Mouse (Mus musculus) limb, embryonic 14.5 days (tissue): ENCODE results near the gene Il31. TPM values are rescaled to one million over a fixed set of nuclear protein-coding genes. Genes with fewer than 3 reads are reported as not detected.

ENCODE experiments used
- ATAC-seq: fragments of 200-750 bp; cut with Nextera tagmentation; 2 replicates; pipeline ENCODE4 v1.8.0; 2017; ENCODE audit warnings: low read depth, moderate number of reproducible peaks, moderate TSS enrichment; ENCODE audit not compliant: low FRiP score
- DNase-seq: peaks from one replicate; pipeline ENCODE4 v3.0.0-alpha.2; 2015; ENCODE audit warnings: low spot score
- H3K27ac ChIP-seq: fragments of 300-500 bp; sonication (generic); replicated peaks from 2 replicates; pipeline ENCODE4 v1.5.1; 2014; ENCODE audit warnings: low read depth, mild to moderate bottlenecking, low read length, moderate library complexity, mixed read lengths
- H3K27me3 ChIP-seq: fragments of 300-500 bp; sonication (generic); 2 replicates; pipeline ENCODE4 v1.6.1; 2014; ENCODE audit warnings: low read length, mixed read lengths; ENCODE audit not compliant: control insufficient read depth, insufficient read depth
- H3K36me3 ChIP-seq: fragments of 300-500 bp; sonication (generic); 2 replicates; pipeline ENCODE4 v1.6.1; 2014; ENCODE audit warnings: mild to moderate bottlenecking, low read length, moderate library complexity, mixed read lengths; ENCODE audit not compliant: control insufficient read depth, insufficient read depth
- H3K4me1 ChIP-seq: fragments of 300-500 bp; sonication (generic); 2 replicates; pipeline ENCODE4 v1.6.1; 2014; ENCODE audit warnings: antibody characterized with exemption, low read length, mixed read lengths; ENCODE audit not compliant: control insufficient read depth, insufficient read depth
- H3K4me2 ChIP-seq: fragments of 300-500 bp; sonication (generic); replicated peaks from 2 replicates; pipeline ENCODE4 v1.6.1; 2014; ENCODE audit warnings: low read depth, mild to moderate bottlenecking, low read length, moderate library complexity; ENCODE audit not compliant: severe bottlenecking
- H3K4me3 ChIP-seq: fragments of 300-500 bp; sonication (generic); replicated peaks from 2 replicates; pipeline ENCODE4 v1.5.1; 2014; ENCODE audit warnings: low read length
- H3K9ac ChIP-seq: fragments of 300-500 bp; sonication (generic); 2 replicates; pipeline ENCODE4 v1.6.1; 2014; ENCODE audit warnings: mild to moderate bottlenecking, low read depth, low read length, moderate library complexity; ENCODE audit not compliant: severe bottlenecking
- H3K9me3 ChIP-seq: fragments of 300-500 bp; sonication (generic); 2 replicates; pipeline ENCODE4 v1.6.1; 2016; ENCODE audit warnings: low read length; ENCODE audit not compliant: control insufficient read depth
- POLR2A ChIP-seq: fragments of 200-500 bp; IDR thresholded peaks from 2 replicates; pipeline ENCODE4 v1.8.0; 2012; ENCODE audit warnings: inconsistent platforms, mild to moderate bottlenecking, moderate library complexity, borderline replicate concordance; ENCODE audit not compliant: insufficient read depth, insufficient read length; ENCODE audit errors: extremely low read depth
- WGBS: fragments of 180-500 bp; shearing (Covaris S2); extraction: QIAGEN DNeasy Blood & Tissue Kit; methylation state at CpG from one replicate; pipeline ENCODE4 v1.1.7; 2014; 5-methylcytosine and 5-hydroxymethylcytosine counted together
- microRNA-seq: library from miRNA; unstranded; fragments of <30 nt; microRNA quantifications from one replicate; pipeline ENCODE4, GENCODE M21; 2016
- polyA plus RNA-seq, 2 experiments: library from polyadenylated mRNA; depleted of rRNA in 1 of 2; stranded (reverse) in 1 of 2; unstranded in 1 of 2; fragments of >200 nt; fragmentation: Nextera tagmentation in 1 of 2; extraction: Ambion mirVana in 1 of 2; gene quantifications; 2 replicates each; pipeline versions ENCODE4 v1.2.1 to v1.2.3; 2012 to 2014

The Il31 gene
- polyA plus RNA-seq, 2 experiments = not detected

DNA sequence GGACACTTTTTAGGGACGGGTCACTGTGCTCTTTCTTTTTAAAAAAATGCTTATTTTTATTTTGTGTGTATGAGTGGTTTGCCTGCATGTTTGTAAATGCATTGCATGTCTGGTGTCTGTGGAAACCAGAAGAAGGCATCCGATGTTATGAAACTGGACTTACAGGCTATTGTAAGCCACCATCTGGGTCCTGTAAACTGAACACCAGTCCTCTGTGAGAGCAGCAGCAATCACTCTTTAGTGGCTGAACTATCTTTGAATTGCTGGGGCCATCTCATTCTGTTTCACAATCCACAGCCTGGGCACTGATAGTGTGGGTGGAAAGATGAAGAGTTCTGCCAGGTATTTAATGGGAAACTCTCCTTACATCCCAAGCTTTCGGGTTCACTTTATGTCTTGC lies 50.9 kb downstream of the Il31 start:
- ATAC-seq = no peak
- Histone ChIP-seq H3K27ac (no peak overlapping the region), H3K4me1 (no peaks in the 10 kb centered on the region), H3K4me2 (no peak overlapping the region), H3K27me3 (no peaks in the 10 kb centered on the region), H3K9me3 (no peaks in the 10 kb centered on the region), H3K36me3 (peaks cover 25% of the 10 kb centered on the region), H3K9ac (no peak overlapping the region), H3K4me3 (no peak overlapping the region)
- TF ChIP-seq POLR2A = no peak
- 89% methylated on average over 3 of the region's 3 CpGs for WGBS
- DNase-seq = no peak

DNA sequence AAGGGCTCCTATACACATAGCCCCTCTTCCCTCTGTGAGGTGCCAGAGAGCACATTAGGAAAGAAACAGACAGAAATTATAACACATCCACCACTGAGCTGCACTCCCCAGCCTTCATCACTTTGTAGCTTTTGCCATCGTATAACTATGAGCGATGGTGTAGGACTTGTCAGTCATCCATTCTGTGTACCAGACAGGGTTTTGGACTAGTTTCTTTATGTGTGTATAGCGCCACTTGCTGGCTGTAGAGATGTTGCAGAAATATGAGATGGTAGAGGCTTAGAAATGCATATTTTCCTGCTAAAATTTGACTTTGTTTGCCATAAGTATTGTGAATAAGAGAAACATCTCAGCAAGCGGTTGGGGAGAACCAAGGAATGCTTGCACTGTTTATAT lies 52.5 kb downstream of the Il31 start:
- peak; percentile 50; the same call in 1 of the 2 replicates for ATAC-seq
- H3K27me3 ChIP-seq = no peaks in the 10 kb centered on the region
- H3K27ac ChIP-seq = no peak overlapping the region
- H3K4me3 ChIP-seq = no peak overlapping the region
- peaks cover 9% of the 10 kb centered on the region for H3K36me3 ChIP-seq
- WGBS = 38% methylated on average over 4 of the region's 4 CpGs
- TF ChIP-seq POLR2A = no peak
- DNase-seq = peak; percentile 81
- 0 out of 2 replicates have a peak, but pooled peaks cover 2% of the 10 kb centered on the region for H3K4me1 ChIP-seq
- no peaks in the 10 kb centered on the region for H3K9me3 ChIP-seq
- no peak overlapping the region for H3K9ac ChIP-seq
- no peak overlapping the region for H3K4me2 ChIP-seq

- ATAC-seq = no peak
These were observed 53.1 kb downstream of the Il31 start for GRCm38 (mm10) chr5:123436071-123436779.

GRCm38 (mm10) chr5:123432305-123432874 lies 56.9 kb downstream of the Il31 start:
- WGBS = 79% methylated on average over 3 of the region's 3 CpGs
- Histone ChIP-seq H3K4me1 (0 out of 2 replicates have a peak, but pooled peaks cover 2% of the 10 kb centered on the region), H3K9me3 (no peaks in the 10 kb centered on the region), H3K9ac (no peak overlapping the region), H3K36me3 (no peaks in the 10 kb centered on the region), H3K4me2 (no peak overlapping the region), H3K27ac (no peak overlapping the region), H3K27me3 (no peaks in the 10 kb centered on the region), H3K4me3 (no peak overlapping the region)
- TF ChIP-seq POLR2A = no peak
- no peak for DNase-seq
- no peak for ATAC-seq

More at GRCm38 (mm10) chr5:123436071-123436779, 53.1 kb downstream of the Il31 start:
- no peak for TF ChIP-seq POLR2A
- no peak overlapping the region for H3K4me2 ChIP-seq
- H3K27ac ChIP-seq = no peak overlapping the region
- WGBS = 62% methylated on average over 8 of the region's 8 CpGs
- H3K9ac ChIP-seq = no peak overlapping the region
- DNase-seq = no peak
- H3K4me1 ChIP-seq = 0 out of 2 replicates have a peak, but pooled peaks cover 2% of the 10 kb centered on the region
- H3K36me3 ChIP-seq = peaks cover 8% of the 10 kb centered on the region; the same call in 1 of the 2 replicates
- H3K27me3 ChIP-seq = no peaks in the 10 kb centered on the region
- H3K9me3 ChIP-seq = no peaks in the 10 kb centered on the region
- no peak overlapping the region for H3K4me3 ChIP-seq

DNA sequence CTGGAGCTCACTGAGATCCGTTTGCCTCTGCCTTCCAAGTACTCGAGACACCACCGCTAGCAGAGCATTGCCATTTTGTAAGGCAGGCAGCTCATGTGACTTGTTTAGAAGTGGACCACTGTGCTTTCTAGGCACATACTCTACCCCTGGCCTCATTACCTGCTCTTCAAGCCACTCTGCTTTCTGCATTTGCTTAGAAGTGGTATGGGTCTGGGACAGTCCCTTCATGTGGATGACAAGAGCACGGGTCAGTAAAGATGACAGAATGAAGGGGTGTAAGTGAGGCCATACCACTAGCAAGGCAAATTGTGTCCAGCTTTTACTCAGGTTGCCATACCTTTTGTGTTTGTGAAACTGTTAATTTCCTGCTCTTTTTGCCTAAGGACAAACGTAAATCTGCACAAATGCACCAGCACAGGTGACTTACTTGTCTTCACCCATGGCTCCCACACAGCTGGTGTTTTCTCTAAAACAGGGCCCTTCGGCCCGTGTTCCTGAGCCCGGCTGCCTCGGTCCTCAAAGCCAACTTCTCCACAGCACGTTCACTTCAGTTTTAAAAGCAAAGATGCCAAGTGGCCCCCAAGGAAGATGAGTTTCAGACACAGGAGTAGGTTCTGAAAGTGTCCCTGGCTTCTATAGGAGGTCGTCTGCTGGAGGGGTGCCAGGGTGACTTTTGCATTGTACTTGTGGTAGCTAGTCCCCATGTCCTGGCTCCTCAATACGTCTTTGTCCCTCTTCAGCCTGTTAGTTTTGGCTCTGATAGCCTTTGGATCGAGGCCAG lies 57.6 kb downstream of the Il31 start:
- H3K27ac ChIP-seq = no peak overlapping the region
- H3K36me3 ChIP-seq = no peaks in the 10 kb centered on the region
- ATAC-seq (no peak), DNase-seq (peak; percentile 38)
- H3K4me2 ChIP-seq = no peak overlapping the region
- WGBS = 80% methylated on average over 13 of the region's 13 CpGs
- no peak overlapping the region for H3K4me3 ChIP-seq
- H3K9ac ChIP-seq = no peak overlapping the region
- no peaks in the 10 kb centered on the region for H3K27me3 ChIP-seq
- H3K9me3 ChIP-seq = no peaks in the 10 kb centered on the region
- no peak for TF ChIP-seq POLR2A
- 0 out of 2 replicates have a peak, but pooled peaks cover 2% of the 10 kb centered on the region for H3K4me1 ChIP-seq

Small RNA genes within 50 kb of the gene (microRNA-seq; reads per million reads assigned to microRNA genes)
- 1.4 reads per million for gene Mir7647

Other genes starting within 250 kb of the Il31 start
- 0.86 and 0.87 TPM in 2 replicates for gene Wdr66, start 237.4 kb downstream of the Il31 start, polyA plus RNA-seq (2012; rRNA removed)
- 0.50 and 0.53 TPM in 2 replicates for gene Wdr66, start 237.4 kb downstream of the Il31 start, polyA plus RNA-seq (2014; fragmentation: Nextera tagmentation; extraction: Ambion mirVana)
- gene Bcl7a, start 145.7 kb downstream of the Il31 start, polyA plus RNA-seq (2012; rRNA removed) = 28.3 and 31.4 TPM in 2 replicates
- 20.1 and 25.4 TPM in 2 replicates for gene Bcl7a, start 145.7 kb downstream of the Il31 start, polyA plus RNA-seq (2014; fragmentation: Nextera tagmentation; extraction: Ambion mirVana)
- 28.3 and 37.8 TPM in 2 replicates for gene Mlxip, start 94.7 kb downstream of the Il31 start, polyA plus RNA-seq (2012; rRNA removed)
- 16.5 and 19.7 TPM in 2 replicates for gene Mlxip, start 94.7 kb downstream of the Il31 start, polyA plus RNA-seq (2014; fragmentation: Nextera tagmentation; extraction: Ambion mirVana)
- gene Lrrc43, start 184 bp downstream of the Il31 start, polyA plus RNA-seq (2012; rRNA removed) = not detected in 2 replicates
- gene Lrrc43, start 184 bp downstream of the Il31 start, polyA plus RNA-seq (2014; fragmentation: Nextera tagmentation; extraction: Ambion mirVana) = not detected in 2 replicates
- gene B3gnt4, start 21.0 kb upstream of the Il31 start, polyA plus RNA-seq (2012; rRNA removed) = 1.8 and 2.0 TPM in 2 replicates
- gene B3gnt4, start 21.0 kb upstream of the Il31 start, polyA plus RNA-seq (2014; fragmentation: Nextera tagmentation; extraction: Ambion mirVana) = 0.34 and 1.2 TPM in 2 replicates
- 85.2 and 92.3 TPM in 2 replicates for gene Diablo, start 34.7 kb upstream of the Il31 start, polyA plus RNA-seq (2012; rRNA removed)
- 97.4 and 107 TPM in 2 replicates for gene Diablo, start 34.7 kb upstream of the Il31 start, polyA plus RNA-seq (2014; fragmentation: Nextera tagmentation; extraction: Ambion mirVana)
- 3.9 and 6.1 TPM in 2 replicates for gene Gm49027, start 36.0 kb upstream of the Il31 start, polyA plus RNA-seq (2012; rRNA removed)
- 0.41 and 0.55 TPM in 2 replicates for gene Gm49027, start 36.0 kb upstream of the Il31 start, polyA plus RNA-seq (2014; fragmentation: Nextera tagmentation; extraction: Ambion mirVana)
- gene Vps33a, start 83.5 kb upstream of the Il31 start, polyA plus RNA-seq (2012; rRNA removed) = 21.4 and 22.3 TPM in 2 replicates
- gene Vps33a, start 83.5 kb upstream of the Il31 start, polyA plus RNA-seq (2014; fragmentation: Nextera tagmentation; extraction: Ambion mirVana) = 31.0 and 33.3 TPM in 2 replicates
- gene Clip1, start 195.1 kb upstream of the Il31 start, polyA plus RNA-seq (2012; rRNA removed) = 33.4 and 33.7 TPM in 2 replicates
- gene Clip1, start 195.1 kb upstream of the Il31 start, polyA plus RNA-seq (2014; fragmentation: Nextera tagmentation; extraction: Ambion mirVana) = 35.2 and 37.1 TPM in 2 replicates
- gene Zcchc8, start 231.6 kb upstream of the Il31 start, polyA plus RNA-seq (2012; rRNA removed) = 84.5 and 86.9 TPM in 2 replicates
- 70.9 and 76.1 TPM in 2 replicates for gene Zcchc8, start 231.6 kb upstream of the Il31 start, polyA plus RNA-seq (2014; fragmentation: Nextera tagmentation; extraction: Ambion mirVana)